Mouse (Mus musculus): ENCODE measurements around the gene Mef2d.

Mef2d gene

GRCm38 (mm10) chr3:88178986-88179385 is 36.8 kb downstream of the Mef2d start:
- DNase-seq (ENCODE audit: low read depth, low spot score) = no peak

DNA sequence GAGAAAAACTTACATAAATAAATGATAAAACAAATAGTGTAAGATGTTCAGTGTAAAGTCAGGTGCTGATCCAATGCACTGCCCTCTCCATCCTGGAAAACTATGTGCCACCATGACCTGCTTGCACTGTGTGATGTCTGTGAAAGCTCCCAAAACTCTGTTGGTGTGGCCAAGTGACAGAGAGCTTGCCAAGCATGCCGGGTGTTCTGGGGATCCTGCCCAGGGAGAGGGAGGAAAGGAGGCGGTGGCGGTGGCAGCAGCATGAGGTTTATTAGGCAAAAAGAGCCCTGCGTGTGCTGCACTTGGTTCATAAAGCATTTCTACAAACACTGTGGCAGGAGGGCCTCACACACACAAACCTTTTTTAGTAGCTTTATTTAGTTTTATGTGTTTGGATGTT is 39.2 kb downstream of the Mef2d start:
- no peak for DNase-seq (ENCODE audit: low read depth, low spot score)

- DNase-seq (ENCODE audit: low read depth, low spot score) = peak; percentile 41
Measured at GRCm38 (mm10) chr3:88186424-88186823, 44.3 kb downstream of the Mef2d start.

DNA sequence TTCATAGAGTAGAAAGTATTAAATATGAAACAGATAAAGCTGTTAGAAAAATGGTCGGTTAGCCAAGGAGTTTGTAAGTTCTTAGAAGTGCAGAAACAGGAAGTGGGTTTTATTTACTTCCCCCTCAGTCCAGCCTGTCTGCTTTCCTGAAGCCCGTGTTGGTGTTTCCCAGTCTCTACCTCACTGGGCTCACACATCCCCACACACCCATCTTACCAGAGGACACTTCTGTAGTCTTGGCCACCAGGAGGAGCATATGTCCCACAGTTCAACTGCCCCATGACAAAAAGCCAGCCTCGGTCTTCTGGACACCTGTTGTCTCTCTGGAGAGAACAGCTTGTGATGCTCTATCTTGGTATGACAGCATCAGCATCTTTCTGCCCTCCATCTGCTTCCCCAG is 49.0 kb downstream of the Mef2d start:
- DNase-seq (ENCODE audit: low read depth, low spot score) = peak; percentile 62

DNA sequence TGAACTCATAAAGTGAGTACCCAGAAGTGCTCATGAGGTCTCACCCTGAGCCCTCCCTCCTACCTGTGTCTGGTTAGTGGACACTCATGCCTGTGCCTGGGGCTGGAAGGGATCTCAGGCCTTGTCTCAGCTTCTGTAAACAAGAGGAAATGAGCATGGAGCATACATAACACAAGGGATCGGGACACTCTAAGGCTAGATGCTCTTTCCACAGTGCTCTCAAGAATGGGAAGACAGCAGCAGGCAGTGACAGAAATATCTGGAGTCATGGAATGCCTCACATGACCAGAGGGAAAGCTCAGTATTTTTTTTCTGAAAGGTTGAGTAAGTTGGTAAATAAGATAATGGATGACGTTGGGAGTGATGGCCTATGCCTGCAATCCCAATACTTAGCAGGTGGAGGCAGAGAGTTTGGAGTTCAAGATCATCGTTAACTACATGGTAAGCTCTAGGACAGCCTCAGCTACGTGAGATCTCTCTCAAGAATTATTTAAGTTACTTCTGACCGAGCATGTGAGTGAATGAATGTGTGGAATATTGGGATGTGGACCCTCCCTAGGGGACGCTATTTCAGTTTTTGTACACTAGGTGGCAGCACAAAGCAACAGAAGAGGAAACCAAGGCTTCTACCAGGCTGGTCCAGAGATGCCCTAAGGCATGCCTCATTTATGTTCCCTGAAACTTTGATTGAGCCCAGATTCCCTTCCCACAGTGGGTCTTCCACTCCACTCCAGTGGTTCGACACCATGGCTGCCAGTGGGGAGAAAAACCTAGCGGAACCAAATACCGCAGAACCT is 49.8 kb downstream of the Mef2d start:
- DNase-seq (ENCODE audit: low read depth, low spot score) = peak; percentile 51

- no peak for DNase-seq (ENCODE audit: low read depth, low spot score)
Measured at GRCm38 (mm10) chr3:88197741-88198504, 55.8 kb downstream of the Mef2d start.

DNA sequence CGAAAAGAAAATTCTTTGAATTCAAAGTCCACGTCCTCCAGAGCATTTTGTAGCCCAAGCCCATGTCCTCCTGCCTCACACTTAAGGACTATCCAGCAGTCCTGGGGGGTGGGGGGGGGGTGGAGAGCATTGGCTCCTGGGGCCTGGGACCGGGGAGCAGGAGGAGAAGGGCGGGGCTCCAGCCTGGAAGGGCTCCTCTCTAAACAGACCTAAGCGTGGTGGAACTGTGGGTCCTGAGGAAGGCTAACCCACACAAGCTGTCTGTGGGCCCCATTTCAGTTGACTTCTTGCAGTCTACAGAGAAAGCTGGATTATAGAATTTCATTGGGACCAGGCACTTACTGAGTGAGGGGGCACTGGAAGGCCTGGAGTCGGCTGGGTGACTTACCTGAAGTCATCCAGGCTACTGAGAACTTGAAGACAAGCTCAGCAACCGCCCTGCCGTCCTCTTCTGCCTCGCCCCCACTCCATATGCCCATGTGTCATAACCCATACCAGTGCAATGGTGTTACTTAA is 56.4 kb downstream of the Mef2d start:
- no peak for DNase-seq (ENCODE audit: low read depth, low spot score)

GRCm38 (mm10) chr3:88199541-88200110 is 57.5 kb downstream of the Mef2d start:
- no peak for DNase-seq (ENCODE audit: low read depth, low spot score)

- no peak for DNase-seq (ENCODE audit: low read depth, low spot score)
Measured at GRCm38 (mm10) chr3:88200161-88200971, 58.2 kb downstream of the Mef2d start.

- DNase-seq (ENCODE audit: low read depth, low spot score) = no peak
Measured at GRCm38 (mm10) chr3:88200972-88201330, 58.8 kb downstream of the Mef2d start.

DNA sequence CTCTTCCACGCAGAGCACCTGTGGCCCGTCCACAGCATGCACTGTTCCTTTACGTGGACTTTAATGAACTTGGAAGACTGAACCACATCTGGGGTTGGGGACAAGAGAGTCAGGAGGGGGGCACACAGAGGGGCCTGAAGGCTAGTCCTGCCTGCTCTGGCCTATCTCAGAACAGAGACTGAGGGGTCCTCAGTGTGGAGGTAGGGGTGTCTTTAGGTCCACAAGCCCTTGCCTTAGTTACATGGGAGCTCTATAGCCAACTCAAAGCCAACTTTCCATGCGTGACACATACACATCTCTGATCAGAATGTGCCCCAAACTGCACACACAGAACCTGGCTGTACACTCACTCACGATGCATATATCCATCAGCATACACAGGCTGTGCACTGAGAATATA is 59.5 kb downstream of the Mef2d start:
- no peak for DNase-seq (ENCODE audit: low read depth, low spot score)

- DNase-seq (ENCODE audit: low read depth, low spot score) = no peak
Measured at GRCm38 (mm10) chr3:88202986-88203385, 60.8 kb downstream of the Mef2d start.

- no peak for DNase-seq (ENCODE audit: low read depth, low spot score)
Measured at GRCm38 (mm10) chr3:88203456-88203855, 61.3 kb downstream of the Mef2d start.

DNA sequence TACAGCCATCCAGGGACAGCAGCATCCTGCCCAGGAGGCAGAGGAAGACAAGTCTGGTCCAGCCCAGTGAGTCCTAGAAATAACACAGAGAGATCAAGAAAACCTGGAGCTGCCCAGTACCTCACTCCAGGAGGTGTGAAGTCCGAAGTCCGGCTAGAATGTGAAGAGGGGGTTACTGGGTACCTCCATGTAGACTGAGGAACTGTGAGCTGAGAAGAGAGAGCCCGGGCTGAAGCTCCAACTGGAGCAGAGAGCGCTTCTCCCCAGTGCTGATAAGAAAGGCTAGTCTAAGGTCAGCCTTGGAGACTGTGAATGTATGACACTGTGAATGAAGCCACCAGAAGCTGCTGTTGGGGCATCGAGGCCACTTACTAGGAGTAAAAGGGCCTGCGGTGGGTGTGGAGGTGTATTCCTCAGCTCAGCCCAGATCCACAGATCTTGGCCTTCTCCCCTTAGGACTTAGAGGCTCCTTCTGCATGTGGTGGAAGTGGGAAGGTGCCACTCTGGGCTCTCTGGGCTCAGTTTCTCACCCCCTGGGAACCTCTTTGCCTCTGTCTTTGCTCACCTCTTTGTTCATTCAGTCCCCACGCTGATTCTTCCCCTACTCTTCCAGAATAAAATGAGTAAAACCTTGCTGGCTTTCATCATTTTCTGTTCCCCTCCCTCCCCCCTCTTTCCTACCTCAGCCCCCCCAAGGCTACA is 62.0 kb downstream of the Mef2d start:
- DNase-seq (ENCODE audit: low read depth, low spot score) = no peak

- DNase-seq (ENCODE audit: low read depth, low spot score) = no peak
Measured at GRCm38 (mm10) chr3:88204751-88205150, 62.6 kb downstream of the Mef2d start.

DNA sequence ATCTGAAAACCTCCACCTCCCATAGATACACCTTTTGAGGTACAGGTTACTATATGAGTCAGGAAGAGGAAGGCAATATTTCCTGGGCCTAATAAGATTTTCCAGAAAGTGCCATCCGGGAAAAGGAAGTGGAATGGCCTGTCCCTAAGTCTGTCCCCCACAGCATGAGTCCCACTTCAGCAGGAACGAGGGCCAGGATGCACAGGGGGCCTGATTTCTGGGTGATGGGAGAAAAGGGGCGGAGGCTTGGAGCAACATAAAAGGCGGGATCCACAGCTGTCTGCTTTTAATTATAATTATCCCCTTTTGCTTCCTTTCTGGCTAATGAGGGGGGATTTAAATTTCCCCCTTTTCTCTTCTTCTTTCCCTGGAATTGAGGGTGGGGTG is 63.0 kb downstream of the Mef2d start:
- no peak for DNase-seq (ENCODE audit: low read depth, low spot score)

DNA sequence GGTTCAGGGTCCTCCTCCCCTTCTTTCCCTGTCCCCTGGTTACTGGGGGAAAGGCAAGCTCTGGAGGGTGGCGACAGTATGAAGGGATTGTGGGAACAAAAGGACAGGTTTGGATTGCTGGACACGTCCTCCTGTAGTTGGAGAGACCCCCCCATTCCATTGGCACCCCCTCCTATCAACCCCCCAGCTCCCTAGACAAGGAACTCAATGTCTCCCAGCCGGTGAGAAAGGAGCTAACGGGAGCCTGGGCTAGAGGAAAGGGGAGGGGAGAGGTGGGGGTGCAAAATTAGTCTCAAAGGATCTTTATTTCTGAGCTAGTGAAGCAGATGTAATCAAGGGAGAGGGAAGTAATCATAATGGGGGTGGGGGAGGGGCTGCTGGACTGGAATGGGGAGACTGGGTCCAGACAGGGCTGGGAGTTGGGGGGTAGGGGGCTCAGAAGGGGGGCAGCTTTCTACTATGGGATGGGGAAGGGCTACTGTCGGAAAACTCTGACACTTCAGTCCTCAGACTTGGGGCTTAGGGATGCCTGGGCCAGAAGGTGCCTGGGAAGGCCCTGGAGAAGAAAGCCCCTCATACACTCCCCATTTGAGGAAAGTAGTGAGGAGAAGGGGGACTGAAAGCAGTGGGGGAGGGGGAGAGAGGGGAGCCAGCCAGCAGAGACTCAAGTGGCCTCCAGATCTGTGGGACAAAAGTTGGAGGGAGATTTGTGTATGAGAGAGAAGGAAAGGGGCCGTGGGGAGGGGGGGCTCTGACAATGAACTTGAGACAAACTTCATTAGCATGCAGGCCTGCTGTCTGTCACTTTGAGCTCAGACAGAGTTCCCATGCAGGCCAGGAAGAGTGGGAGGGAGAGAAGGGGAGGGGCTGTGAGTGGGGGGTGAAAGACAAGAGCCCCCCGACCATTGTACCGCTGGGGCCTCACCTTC is 63.7 kb downstream of the Mef2d start:
- no peak for DNase-seq (ENCODE audit: low read depth, low spot score)

DNA sequence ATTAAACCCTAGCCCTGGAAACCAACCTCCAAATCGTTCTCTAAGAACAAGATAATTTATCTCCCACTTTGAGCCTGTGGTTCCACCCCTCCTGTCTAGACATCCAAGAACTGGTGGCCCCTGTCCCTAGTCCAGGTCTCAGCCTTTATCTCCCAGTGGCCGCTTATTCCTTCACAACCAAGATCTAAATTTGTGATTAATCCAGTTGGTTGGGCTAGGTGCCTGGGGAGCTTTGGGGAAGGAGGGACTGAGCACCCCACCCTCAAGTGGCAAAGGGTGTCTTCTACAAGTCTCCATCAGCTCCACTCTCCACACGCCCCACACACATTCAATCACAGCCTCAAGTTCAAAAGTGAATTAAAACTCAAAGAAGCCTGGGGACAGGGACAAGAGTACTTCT is 64.3 kb downstream of the Mef2d start:
- DNase-seq (ENCODE audit: low read depth, low spot score) = no peak

DNA sequence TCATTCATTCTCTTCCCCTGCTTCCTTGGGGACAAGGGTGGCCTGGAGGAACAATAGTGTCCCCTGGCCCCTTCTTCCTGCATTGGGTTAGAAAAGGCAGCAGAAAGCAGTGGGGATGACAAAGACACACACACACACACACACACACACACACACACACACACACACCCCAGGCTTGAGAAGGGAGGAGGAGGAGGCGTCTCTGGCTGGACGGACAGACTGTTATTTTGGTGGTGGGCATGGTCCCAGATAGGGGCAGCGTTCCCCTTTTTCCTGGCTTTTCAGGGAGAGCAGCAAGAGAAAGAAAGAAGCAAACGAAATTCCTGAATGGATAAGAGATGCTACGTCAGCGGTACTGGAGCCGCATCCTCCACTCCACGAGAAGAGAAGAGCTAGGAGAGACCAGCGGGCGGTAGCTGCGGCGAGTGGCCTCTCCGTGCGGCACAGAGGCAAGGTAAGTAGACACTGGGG is 64.8 kb downstream of the Mef2d start:
- DNase-seq (ENCODE audit: low read depth, low spot score) = no peak

Measured in A20 (cell line).